Mouse (Mus musculus): ENCODE measurements around the gene Palm2. TPM values are rescaled to one million over a fixed set of nuclear protein-coding genes. Genes with fewer than 3 reads are reported as not detected.
A peak's percentile ranks its signal among the peaks of the same experiment; 100 is the strongest.

The Palm2 gene
- total RNA-seq, 2 experiments from 2014 or later = 48.6 to 57.0 TPM

DNA sequence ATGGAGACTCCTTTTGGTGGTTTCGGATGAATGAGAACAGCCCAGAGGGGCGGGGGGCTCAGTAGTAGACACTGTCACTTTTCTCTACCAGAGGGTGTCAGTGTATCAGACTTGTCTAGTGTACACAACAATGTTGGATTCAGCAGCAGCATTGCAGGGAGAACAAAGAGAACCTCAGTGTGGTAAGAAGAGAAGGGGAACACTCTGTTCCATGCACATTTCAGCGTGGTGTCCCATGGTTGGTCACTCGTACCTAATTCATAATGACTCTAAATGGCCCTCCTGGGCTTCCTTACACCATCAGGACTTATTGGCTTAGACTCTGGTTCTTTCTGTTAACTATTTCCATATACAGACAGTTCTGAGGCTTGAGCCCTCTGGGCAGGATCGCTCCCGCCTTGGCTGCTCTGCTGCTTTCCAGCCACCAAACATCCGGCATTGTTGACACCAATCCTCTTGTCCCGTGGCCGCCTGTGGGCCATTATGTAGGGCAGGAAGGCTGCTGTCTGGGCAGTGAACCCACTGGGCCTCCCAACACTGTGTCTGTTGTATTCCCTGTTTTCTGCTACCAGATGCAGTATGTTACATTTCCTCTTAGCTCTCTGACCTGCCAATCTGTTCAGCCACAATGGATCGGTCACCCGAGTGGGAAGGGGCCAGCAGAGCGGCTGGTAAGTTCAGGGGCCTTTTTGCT lies 264.0 kb downstream of the Palm2 start:
- DNase-seq (ENCODE audit: low spot score in 2 of 2) = no peak

DNA sequence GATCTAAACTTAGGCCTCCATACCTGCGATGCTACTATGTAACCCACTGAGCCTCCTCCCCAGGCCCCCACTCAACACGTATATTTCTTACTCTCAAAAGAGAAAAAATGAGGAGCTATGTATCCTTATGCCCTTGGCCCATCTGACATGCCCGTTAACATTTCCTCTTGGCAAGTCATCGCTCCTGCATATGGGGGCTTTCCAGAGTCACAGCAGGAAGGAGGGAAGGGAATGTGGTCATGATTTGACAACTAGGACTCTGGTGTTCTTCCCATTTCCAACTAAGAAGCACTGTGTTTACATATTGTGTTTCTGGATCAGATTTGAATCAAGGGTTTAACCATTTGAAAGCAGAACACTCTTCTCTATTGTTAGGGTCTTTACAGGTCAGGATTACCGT lies 267.5 kb downstream of the Palm2 start:
- DNase-seq (ENCODE audit: low spot score in 2 of 2) = no peak

DNA sequence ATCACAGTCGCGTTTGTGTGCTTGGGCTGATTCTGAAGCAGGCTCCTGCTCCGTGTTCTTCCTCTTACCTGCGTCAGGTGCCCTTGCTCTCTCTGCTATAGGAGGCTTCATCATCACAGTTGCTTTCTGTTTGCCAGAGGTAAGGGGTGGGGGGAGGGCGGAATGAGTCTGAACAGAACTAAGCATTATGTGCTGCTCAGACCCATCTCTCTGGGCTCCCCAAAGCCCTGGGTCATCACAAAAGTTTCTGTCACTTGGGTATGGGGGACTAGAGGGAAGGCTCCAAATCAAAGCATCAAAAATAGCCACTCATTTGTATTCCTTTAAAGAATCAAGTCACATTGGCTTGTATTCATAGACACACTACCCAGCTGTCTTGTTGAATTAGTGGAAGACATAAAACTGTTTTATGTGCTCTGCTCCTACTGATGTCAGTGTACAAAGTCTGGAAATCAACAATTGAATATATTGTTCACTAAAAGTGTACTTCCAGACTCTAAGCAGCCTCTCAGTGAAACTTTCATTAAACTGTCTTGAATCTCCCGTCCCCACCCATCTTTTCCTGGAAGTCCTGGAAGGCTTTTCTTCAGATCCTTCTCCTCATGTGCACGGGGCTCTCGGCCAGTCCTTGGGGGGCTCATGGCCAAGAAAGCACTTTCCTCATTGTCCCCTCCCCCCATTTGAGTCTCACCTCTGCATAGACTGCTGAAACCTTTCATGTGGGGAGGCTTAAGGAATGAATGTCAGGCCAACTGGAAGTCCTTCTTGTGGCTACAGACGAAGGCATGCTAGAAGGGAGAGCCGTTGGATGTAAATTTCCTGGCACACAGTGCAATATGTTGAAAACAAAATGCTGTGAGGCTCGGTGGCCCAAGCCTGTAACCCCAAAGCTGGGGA lies 269.8 kb downstream of the Palm2 start:
- DNase-seq (ENCODE audit: low spot score in 2 of 2) = no peak

DNA sequence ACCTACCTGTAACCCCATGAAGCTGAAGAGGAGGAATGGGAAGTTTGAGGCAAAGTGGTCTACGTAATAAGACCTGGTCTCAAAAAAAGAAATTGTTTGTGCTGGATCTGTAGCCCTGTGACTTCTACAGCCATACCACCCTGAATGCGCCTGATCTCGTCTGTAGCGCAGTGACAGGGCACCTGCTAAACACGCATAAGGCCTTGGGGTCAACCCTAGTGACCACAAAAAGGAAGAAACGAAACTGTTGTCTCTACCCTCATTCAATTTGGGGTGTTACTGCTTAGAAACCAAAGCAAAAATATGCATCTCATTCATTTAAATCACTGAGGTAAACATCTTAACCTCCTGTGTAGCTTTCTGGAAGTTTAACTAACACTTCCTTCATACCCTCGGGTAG lies 270.5 kb downstream of the Palm2 start:
- DNase-seq (ENCODE audit: low spot score in 2 of 2) = no peak

DNA sequence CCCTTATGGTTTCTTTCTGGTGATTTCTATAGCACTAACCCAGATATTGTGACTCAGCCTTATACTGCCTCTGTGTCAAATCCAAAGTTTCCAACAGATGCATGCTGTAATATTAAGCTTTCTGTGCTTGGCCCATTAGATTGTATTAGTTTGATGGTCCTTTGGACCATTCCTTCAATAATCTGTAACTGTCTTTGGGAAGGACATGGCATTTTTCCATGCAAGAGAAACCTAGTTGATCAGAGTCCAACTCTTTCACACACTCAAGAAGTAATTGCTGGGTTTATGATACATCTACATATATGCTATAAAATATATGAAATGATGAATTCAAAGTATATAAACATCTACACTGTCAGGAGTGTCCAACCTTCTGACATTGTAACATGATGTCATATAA lies 281.8 kb downstream of the Palm2 start:
- DNase-seq (ENCODE audit: low spot score in 2 of 2) = no peak

GRCm38 (mm10) chr4:57716735-57717134 lies 282.7 kb downstream of the Palm2 start:
- DNase-seq (ENCODE audit: low spot score in 2 of 2) = no peak

- DNase-seq (ENCODE audit: low spot score in 2 of 2) = no peak
Observed at GRCm38 (mm10) chr4:57717354-57717753, 283.3 kb downstream of the Palm2 start, which contains the start of gene Akap2. Gene Akap2, plus strand, starts transcription at chr4:57717657.

GRCm38 (mm10) chr4:57719370-57719769 lies 285.3 kb downstream of the Palm2 start:
- no peak for DNase-seq (ENCODE audit: low spot score in 2 of 2)

DNA sequence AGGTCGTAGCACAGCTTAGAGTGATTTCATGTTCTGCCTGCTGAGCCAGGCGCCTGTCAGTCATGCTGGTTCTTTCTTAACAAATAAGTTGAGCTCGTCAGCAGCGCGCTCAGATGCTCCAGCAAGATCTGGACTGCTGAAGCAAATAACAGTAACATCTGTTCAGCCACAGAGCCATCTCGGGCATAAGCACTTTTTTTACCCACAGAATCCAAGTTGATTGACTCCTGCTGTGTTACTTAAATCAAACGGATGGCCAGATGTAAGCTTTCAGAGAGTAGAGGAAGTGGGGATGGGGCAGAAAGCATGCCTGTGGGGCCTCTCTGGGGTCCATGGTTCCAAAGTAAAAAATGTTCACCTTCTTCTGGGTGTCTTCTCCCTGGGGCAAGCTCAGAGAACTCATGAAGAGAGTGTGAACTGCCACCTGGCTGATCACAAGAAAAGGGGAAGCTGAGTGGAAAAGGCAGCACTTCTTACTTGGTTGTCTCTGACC lies 286.9 kb downstream of the Palm2 start:
- no peak for DNase-seq (ENCODE audit: low spot score in 2 of 2)

- DNase-seq (ENCODE audit: low spot score in 2 of 2) = no peak
Observed at GRCm38 (mm10) chr4:57722296-57722695, 288.2 kb downstream of the Palm2 start.

DNA sequence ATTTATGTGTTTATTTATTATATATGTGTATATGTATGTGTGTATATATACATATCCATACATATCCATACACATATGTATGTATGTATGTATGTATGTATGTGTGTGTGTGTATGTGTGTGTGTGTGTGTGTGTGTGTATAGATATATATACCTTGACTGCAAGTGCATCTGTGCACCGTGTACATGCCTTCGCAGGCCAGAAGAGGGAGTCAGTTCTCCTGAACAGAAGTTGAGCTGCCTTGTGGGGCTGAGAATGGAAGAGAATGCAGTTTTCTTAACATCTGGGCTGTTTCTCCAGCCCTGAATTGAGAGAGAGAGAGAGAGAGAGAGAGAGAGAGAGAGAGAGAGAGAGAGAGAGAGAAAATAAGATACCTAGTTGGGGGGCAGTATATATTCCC lies 289.6 kb downstream of the Palm2 start:
- no peak for DNase-seq (ENCODE audit: low spot score in 2 of 2)

DNA sequence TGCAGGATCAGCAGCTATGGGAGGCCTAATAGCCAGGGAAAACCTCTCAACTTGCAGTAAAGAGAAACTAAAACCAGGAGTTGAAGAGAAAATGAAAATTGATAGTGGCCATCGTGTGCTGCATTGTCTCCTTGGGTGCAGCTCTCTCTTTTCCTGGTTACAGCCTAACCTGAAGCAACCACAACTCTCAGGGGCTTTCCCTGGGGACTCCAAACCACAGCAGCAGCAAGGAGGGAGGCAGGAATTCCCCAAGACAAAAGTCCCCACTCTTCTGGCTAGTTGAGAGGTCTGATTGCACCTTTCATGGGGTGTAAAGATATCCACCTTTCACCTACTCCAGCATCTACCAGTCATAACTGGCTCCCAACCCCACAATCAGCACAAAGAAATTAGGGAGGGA lies 291.5 kb downstream of the Palm2 start:
- DNase-seq (ENCODE audit: low spot score in 2 of 2) = no peak

GRCm38 (mm10) chr4:57728611-57729183 lies 294.6 kb downstream of the Palm2 start:
- DNase-seq (ENCODE audit: low spot score in 2 of 2) = no peak

GRCm38 (mm10) chr4:57730047-57730446 lies 296.0 kb downstream of the Palm2 start:
- DNase-seq (ENCODE audit: low spot score in 2 of 2) = no peak

- DNase-seq (ENCODE audit: low spot score in 2 of 2) = no peak
Observed at GRCm38 (mm10) chr4:57730801-57731598, 297.0 kb downstream of the Palm2 start.

DNA sequence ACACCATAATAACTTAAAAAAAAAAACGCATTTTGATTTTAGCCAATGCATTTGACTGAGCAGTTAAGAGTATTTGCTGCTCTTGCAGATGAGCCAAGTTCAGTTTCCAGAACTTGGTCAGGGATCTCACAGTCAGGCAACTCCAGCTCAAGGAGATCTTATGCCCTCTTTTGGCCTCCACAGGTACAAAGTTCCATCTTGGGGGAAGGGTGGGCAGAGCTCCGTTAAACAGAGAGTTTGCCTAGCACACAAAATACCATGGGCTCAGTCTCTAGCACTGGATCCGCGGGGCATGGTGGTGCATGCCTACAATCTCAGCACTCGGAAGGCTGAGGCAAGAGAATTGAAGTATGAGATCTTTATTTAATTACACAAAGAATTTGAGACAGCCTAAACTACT lies 298.3 kb downstream of the Palm2 start:
- DNase-seq (ENCODE audit: low spot score in 2 of 2) = no peak

- DNase-seq (ENCODE audit: low spot score in 2 of 2) = peak in 1 of 2 experiments; percentile 61
Observed at GRCm38 (mm10) chr4:57733445-57733844, 299.4 kb downstream of the Palm2 start.

- DNase-seq (ENCODE audit: low spot score in 2 of 2) = no peak
Observed at GRCm38 (mm10) chr4:57735426-57735825, 301.4 kb downstream of the Palm2 start.

- DNase-seq (ENCODE audit: low spot score in 2 of 2) = no peak
Observed at GRCm38 (mm10) chr4:57738856-57739552, 305.0 kb downstream of the Palm2 start.

GRCm38 (mm10) chr4:57743325-57743929 lies 309.4 kb downstream of the Palm2 start:
- no peak for DNase-seq (ENCODE audit: low spot score in 2 of 2)

Data from layer of hippocampus, postnatal 14 days (tissue).